Mouse (Mus musculus) thymus, adult 2 months (tissue): ENCODE results near the gene Ly86. TPM values are rescaled to one million over a fixed set of nuclear protein-coding genes. Genes with fewer than 3 reads are reported as not detected.

ENCODE experiments used
- DNase-seq: peaks from one replicate; pipeline ENCODE4 v3.0.0; 2021
- H3K27ac ChIP-seq: fragments of 200-500 bp; 2 replicates; pipeline ENCODE4 v1.5.1; 2012; ENCODE audit warnings: low read length, control low read depth; ENCODE audit not compliant: control insufficient read depth, insufficient read depth
- H3K27me3 ChIP-seq: fragments of 200-500 bp; 2 replicates; pipeline ENCODE4 v1.6.1; 2012; ENCODE audit warnings: mild to moderate bottlenecking, low read length, moderate library complexity, mixed read lengths; ENCODE audit not compliant: control insufficient read depth, insufficient read depth
- H3K36me3 ChIP-seq: fragments of 200-500 bp; 2 replicates; pipeline ENCODE4 v1.6.1; 2012; ENCODE audit warnings: mild to moderate bottlenecking, low read length, moderate library complexity; ENCODE audit not compliant: control insufficient read depth, insufficient read depth
- H3K4me1 ChIP-seq: fragments of 200-500 bp; replicated peaks from 2 replicates; pipeline ENCODE4 v1.6.1; 2012; ENCODE audit warnings: low read length; ENCODE audit not compliant: control insufficient read depth, insufficient read depth
- H3K4me3 ChIP-seq: fragments of 200-500 bp; 2 replicates; pipeline ENCODE4 v1.5.1; 2012; ENCODE audit warnings: mild to moderate bottlenecking, low read length, control low read depth, moderate library complexity; ENCODE audit not compliant: control insufficient read depth, insufficient read depth
- CTCF ChIP-seq: fragments of 200-500 bp; IDR thresholded peaks from 2 replicates; pipeline ENCODE4 v1.5.1; 2012; ENCODE audit warnings: mild to moderate bottlenecking, control low read depth, low read length, moderate library complexity, borderline replicate concordance; ENCODE audit not compliant: control insufficient read depth, poor library complexity, insufficient read depth; ENCODE audit errors: extremely low read depth
- POLR2A ChIP-seq: fragments of 200-500 bp; IDR thresholded peaks from 2 replicates; pipeline ENCODE4 v1.6.1; 2012; ENCODE audit warnings: mild to moderate bottlenecking, low read length, control low read depth, moderate library complexity; ENCODE audit not compliant: control insufficient read depth, poor library complexity, insufficient read depth; ENCODE audit errors: extremely low read depth
- WGBS: fragments of 180-500 bp; shearing (Covaris S2); methylation state at CpG from one replicate; pipeline ENCODE4 v1.1.7; 2018; 5-methylcytosine and 5-hydroxymethylcytosine counted together
- polyA plus RNA-seq: library from polyadenylated mRNA; depleted of rRNA; stranded (reverse); fragments of >200 nt; gene quantifications from 2 replicates; pipeline ENCODE4 v1.2.3, GENCODE M21; 2012

Ly86 gene
- polyA plus RNA-seq, 1 experiment, result 14.2 TPM

GRCm38 (mm10) chr13:37349051-37349450, 4.0 kb downstream of the Ly86 start:
- no peak overlapping the region for H3K4me3 ChIP-seq
- no peak overlapping the region for H3K27ac ChIP-seq
- DNase-seq, result no peak
- H3K36me3 ChIP-seq, result no peaks in the 10 kb centered on the region
- peaks cover 7% of the 10 kb centered on the region for H3K4me1 ChIP-seq
- TF ChIP-seq CTCF (no peak), POLR2A (no peak)
- no peaks in the 10 kb centered on the region for H3K27me3 ChIP-seq
- 96% methylated on average over 5 of the region's 5 CpGs for WGBS

- no peaks in the 10 kb centered on the region for H3K36me3 ChIP-seq
- TF ChIP-seq CTCF, result no peak
- no peak for TF ChIP-seq POLR2A
- WGBS, result 92% methylated on average over 2 of the region's 2 CpGs
- no peaks in the 10 kb centered on the region for H3K27me3 ChIP-seq
- H3K4me1 ChIP-seq, result peaks cover 6% of the 10 kb centered on the region; the same call in 1 of the 2 replicates
- no peak for DNase-seq
- no peak overlapping the region for H3K27ac ChIP-seq
- no peak overlapping the region for H3K4me3 ChIP-seq
These were observed 8.0 kb downstream of the Ly86 start for GRCm38 (mm10) chr13:37353016-37353415.

GRCm38 (mm10) chr13:37353868-37354267, 8.9 kb downstream of the Ly86 start:
- H3K27ac ChIP-seq, result no peak overlapping the region
- H3K4me3 ChIP-seq, result no peak overlapping the region
- 20% methylated on average over 4 of the region's 4 CpGs for WGBS
- DNase-seq, result no peak
- no peaks in the 10 kb centered on the region for H3K36me3 ChIP-seq
- TF ChIP-seq CTCF (no peak), POLR2A (no peak)
- H3K4me1 ChIP-seq, result peaks cover 6% of the 10 kb centered on the region; the same call in 1 of the 2 replicates
- no peaks in the 10 kb centered on the region for H3K27me3 ChIP-seq

GRCm38 (mm10) chr13:37354432-37354831, 9.4 kb downstream of the Ly86 start:
- Histone ChIP-seq H3K4me3 (no peak overlapping the region), H3K27me3 (no peaks in the 10 kb centered on the region), H3K4me1 (peaks cover 6% of the 10 kb centered on the region; the same call in 1 of the 2 replicates), H3K27ac (no peak overlapping the region), H3K36me3 (no peaks in the 10 kb centered on the region)
- WGBS, result 25% methylated on average over 4 of the region's 4 CpGs
- no peak for DNase-seq
- no peak for TF ChIP-seq POLR2A
- no peak for TF ChIP-seq CTCF

- no peak for TF ChIP-seq POLR2A
- TF ChIP-seq CTCF, result no peak
- Histone ChIP-seq H3K4me1 (peaks cover 6% of the 10 kb centered on the region; the same call in 1 of the 2 replicates), H3K36me3 (no peaks in the 10 kb centered on the region), H3K27me3 (no peaks in the 10 kb centered on the region), H3K27ac (no peak overlapping the region), H3K4me3 (no peak overlapping the region)
- DNase-seq, result no peak
- WGBS, result 71% methylated on average over 10 of the region's 10 CpGs
These were observed 10.8 kb downstream of the Ly86 start for GRCm38 (mm10) chr13:37355642-37356331.

GRCm38 (mm10) chr13:37356549-37356948, 11.5 kb downstream of the Ly86 start:
- Histone ChIP-seq H3K4me1 (peaks cover 6% of the 10 kb centered on the region; the same call in 1 of the 2 replicates), H3K27ac (no peak overlapping the region), H3K36me3 (no peaks in the 10 kb centered on the region), H3K4me3 (no peak overlapping the region), H3K27me3 (no peaks in the 10 kb centered on the region)
- no peak for TF ChIP-seq POLR2A
- no peak for TF ChIP-seq CTCF
- WGBS, result 54% methylated on average over 2 of the region's 2 CpGs
- no peak for DNase-seq

GRCm38 (mm10) chr13:37358112-37358511, 13.1 kb downstream of the Ly86 start:
- Histone ChIP-seq H3K27me3 (no peaks in the 10 kb centered on the region), H3K4me3 (no peak overlapping the region), H3K4me1 (peaks cover 6% of the 10 kb centered on the region; the same call in 1 of the 2 replicates), H3K27ac (no peak overlapping the region), H3K36me3 (no peaks in the 10 kb centered on the region)
- TF ChIP-seq CTCF, result no peak
- no peak for DNase-seq
- WGBS, result 98% methylated on average over 2 of the region's 2 CpGs
